Mouse (Mus musculus): ENCODE results near the gene Chrm4. TPM values are rescaled to one million over a fixed set of nuclear protein-coding genes. Genes with fewer than 3 reads are reported as not detected.

The Chrm4 gene
- polyA plus RNA-seq, 1 experiment from 2014 or later, result 0.25 TPM

GRCm38 (mm10) chr2:91923415-91924337 is 3.4 kb upstream of the Chrm4 start:
- Histone ChIP-seq H3K4me2 (replicated peaks) (peak overlapping the region; percentile 88), H3K9me3 (replicated peaks) (no peaks in the 10 kb centered on the region), H3K27me3 (peaks cover 48% of the 10 kb centered on the region), H3K27ac (replicated peaks) (no peak overlapping the region), H3K36me3 (peaks cover 1% of the 10 kb centered on the region; the same call in 1 of the 2 replicates), H3K4me3 (replicated peaks) (peak overlapping the region; percentile 62), H3K4me1 (peaks cover 37% of the 10 kb centered on the region), H3K9ac (no peak overlapping the region)
- ATAC-seq (ENCODE audit: insufficient number of reproducible peaks, low FRiP score, low TSS enrichment, low read depth), result peak; percentile 25; the same call in 1 of the 2 replicates
- WGBS, result 5% methylated on average over 54 of the region's 54 CpGs

- H3K36me3 ChIP-seq, result no peaks in the 10 kb centered on the region
- H3K9me3 ChIP-seq (replicated peaks), result no peaks in the 10 kb centered on the region
- no peak overlapping the region for H3K4me3 ChIP-seq (replicated peaks)
- ATAC-seq (ENCODE audit: insufficient number of reproducible peaks, low FRiP score, low TSS enrichment, low read depth), result no peak
- no peak overlapping the region for H3K27ac ChIP-seq (replicated peaks)
- peaks cover 48% of the 10 kb centered on the region for H3K27me3 ChIP-seq
- H3K4me1 ChIP-seq, result peaks cover 38% of the 10 kb centered on the region
- 59% methylated on average over 1 of the region's 1 CpGs for WGBS
- no peak overlapping the region for H3K9ac ChIP-seq
- no peak overlapping the region for H3K4me2 ChIP-seq (replicated peaks)
Observed at GRCm38 (mm10) chr2:91924726-91925125, 2.3 kb upstream of the Chrm4 start.

GRCm38 (mm10) chr2:91925442-91925841 is 1.6 kb upstream of the Chrm4 start:
- Histone ChIP-seq H3K27ac (replicated peaks) (no peak overlapping the region), H3K9ac (no peak overlapping the region), H3K27me3 (peaks cover 44% of the 10 kb centered on the region), H3K4me2 (replicated peaks) (no peak overlapping the region), H3K9me3 (replicated peaks) (no peaks in the 10 kb centered on the region), H3K4me3 (replicated peaks) (no peak overlapping the region), H3K36me3 (no peaks in the 10 kb centered on the region), H3K4me1 (peaks cover 45% of the 10 kb centered on the region)
- no peak for ATAC-seq (ENCODE audit: insufficient number of reproducible peaks, low FRiP score, low TSS enrichment, low read depth)
- 75% methylated on average over 15 of the region's 15 CpGs for WGBS

GRCm38 (mm10) chr2:91927826-91928533 is 931 bp downstream of the Chrm4 start:
- 47% methylated on average over 34 of the region's 34 CpGs for WGBS
- Histone ChIP-seq H3K36me3 (no peaks in the 10 kb centered on the region), H3K4me3 (replicated peaks) (no peak overlapping the region), H3K4me2 (replicated peaks) (peak overlapping the region; percentile 32), H3K9me3 (replicated peaks) (no peaks in the 10 kb centered on the region), H3K9ac (no peak overlapping the region), H3K27ac (replicated peaks) (no peak overlapping the region), H3K4me1 (peaks cover 45% of the 10 kb centered on the region), H3K27me3 (peaks cover 19% of the 10 kb centered on the region)
- ATAC-seq (ENCODE audit: insufficient number of reproducible peaks, low FRiP score, low TSS enrichment, low read depth), result no peak

GRCm38 (mm10) chr2:91928534-91929350 is 1.7 kb downstream of the Chrm4 start:
- H3K4me2 ChIP-seq (replicated peaks), result no peak overlapping the region
- no peak overlapping the region for H3K9ac ChIP-seq
- no peaks in the 10 kb centered on the region for H3K9me3 ChIP-seq (replicated peaks)
- no peak overlapping the region for H3K27ac ChIP-seq (replicated peaks)
- no peaks in the 10 kb centered on the region for H3K36me3 ChIP-seq
- no peak overlapping the region for H3K4me3 ChIP-seq (replicated peaks)
- H3K27me3 ChIP-seq, result peaks cover 11% of the 10 kb centered on the region
- 74% methylated on average over 23 of the region's 23 CpGs for WGBS
- peaks cover 45% of the 10 kb centered on the region for H3K4me1 ChIP-seq
- no peak for ATAC-seq (ENCODE audit: insufficient number of reproducible peaks, low FRiP score, low TSS enrichment, low read depth)

- Histone ChIP-seq H3K9ac (no peak overlapping the region), H3K4me3 (replicated peaks) (no peak overlapping the region), H3K4me1 (peaks cover 43% of the 10 kb centered on the region), H3K27me3 (peaks cover 8% of the 10 kb centered on the region; the same call in 1 of the 2 replicates), H3K4me2 (replicated peaks) (peak overlapping the region; percentile 78; the same call in 1 of the 2 replicates), H3K9me3 (replicated peaks) (no peaks in the 10 kb centered on the region), H3K36me3 (peaks cover 5% of the 10 kb centered on the region), H3K27ac (replicated peaks) (no peak overlapping the region)
- WGBS, result 63% methylated on average over 3 of the region's 3 CpGs
- no peak for ATAC-seq (ENCODE audit: insufficient number of reproducible peaks, low FRiP score, low TSS enrichment, low read depth)
Observed at GRCm38 (mm10) chr2:91929455-91929854, 2.4 kb downstream of the Chrm4 start.

GRCm38 (mm10) chr2:91929936-91930335 is 2.9 kb downstream of the Chrm4 start:
- Histone ChIP-seq H3K27ac (replicated peaks) (no peak overlapping the region), H3K4me3 (replicated peaks) (peak overlapping the region; percentile 70), H3K4me2 (replicated peaks) (peak overlapping the region; percentile 78), H3K4me1 (peaks cover 43% of the 10 kb centered on the region), H3K27me3 (peaks cover 5% of the 10 kb centered on the region; the same call in 1 of the 2 replicates), H3K36me3 (peaks cover 9% of the 10 kb centered on the region), H3K9me3 (replicated peaks) (no peaks in the 10 kb centered on the region), H3K9ac (no peak overlapping the region)
- no peak for ATAC-seq (ENCODE audit: insufficient number of reproducible peaks, low FRiP score, low TSS enrichment, low read depth)
- WGBS, result 12% methylated on average over 12 of the region's 12 CpGs

GRCm38 (mm10) chr2:91930761-91931291 is 3.8 kb downstream of the Chrm4 start:
- H3K4me2 ChIP-seq (replicated peaks), result peak overlapping the region; percentile 78
- no peaks in the 10 kb centered on the region for H3K27me3 ChIP-seq
- H3K4me1 ChIP-seq, result peaks cover 43% of the 10 kb centered on the region
- H3K36me3 ChIP-seq, result peaks cover 18% of the 10 kb centered on the region
- peak overlapping the region; percentile 77 for H3K9ac ChIP-seq
- WGBS, result 2% methylated on average over 23 of the region's 23 CpGs
- peak overlapping the region; percentile 92 for H3K27ac ChIP-seq (replicated peaks)
- no peak for ATAC-seq (ENCODE audit: insufficient number of reproducible peaks, low FRiP score, low TSS enrichment, low read depth)
- no peaks in the 10 kb centered on the region for H3K9me3 ChIP-seq (replicated peaks)
- H3K4me3 ChIP-seq (replicated peaks), result peak overlapping the region; percentile 70

GRCm38 (mm10) chr2:91931328-91932159 is 4.5 kb downstream of the Chrm4 start:
- Histone ChIP-seq H3K27ac (replicated peaks) (peak overlapping the region; percentile 92), H3K36me3 (peaks cover 26% of the 10 kb centered on the region), H3K9me3 (replicated peaks) (no peaks in the 10 kb centered on the region), H3K4me1 (peaks cover 43% of the 10 kb centered on the region), H3K4me3 (replicated peaks) (peak overlapping the region; percentile 70), H3K4me2 (replicated peaks) (peak overlapping the region; percentile 78), H3K27me3 (no peaks in the 10 kb centered on the region), H3K9ac (peak overlapping the region; percentile 77)
- WGBS, result 2% methylated on average over 44 of the region's 50 CpGs
- ATAC-seq (ENCODE audit: insufficient number of reproducible peaks, low FRiP score, low TSS enrichment, low read depth), result peak; percentile 62

- H3K27me3 ChIP-seq, result no peaks in the 10 kb centered on the region
- ATAC-seq (ENCODE audit: insufficient number of reproducible peaks, low FRiP score, low TSS enrichment, low read depth), result no peak
- no peaks in the 10 kb centered on the region for H3K9me3 ChIP-seq (replicated peaks)
- 6% methylated on average over 16 of the region's 16 CpGs for WGBS
- H3K9ac ChIP-seq, result peak within 1 kb of the TSS; percentile 77
- peaks cover 43% of the 10 kb centered on the region for H3K4me1 ChIP-seq
- H3K36me3 ChIP-seq, result peaks cover 32% of the 10 kb centered on the region
- H3K27ac ChIP-seq (replicated peaks), result peak within 1 kb of the TSS; percentile 92
- H3K4me3 ChIP-seq (replicated peaks), result peak within 1 kb of the TSS; percentile 70
- H3K4me2 ChIP-seq (replicated peaks), result peak within 1 kb of the TSS; percentile 78
Observed at GRCm38 (mm10) chr2:91932160-91932711, 5.2 kb downstream of the Chrm4 start, which contains the start of gene Mdk. TSS of gene Mdk (minus strand) at chr2:91932297.
